Mouse (Mus musculus) A20 (cell line): Measurements from ENCODE around the gene Usp20.
A peak's percentile ranks its signal among the peaks of the same experiment; 100 is the strongest.

ENCODE experiments used
- DNase-seq: peaks from one replicate; pipeline ENCODE4 v3.0.0-alpha.2; 2011; ENCODE audit warnings: low read depth, low spot score

The Usp20 gene

DNA sequence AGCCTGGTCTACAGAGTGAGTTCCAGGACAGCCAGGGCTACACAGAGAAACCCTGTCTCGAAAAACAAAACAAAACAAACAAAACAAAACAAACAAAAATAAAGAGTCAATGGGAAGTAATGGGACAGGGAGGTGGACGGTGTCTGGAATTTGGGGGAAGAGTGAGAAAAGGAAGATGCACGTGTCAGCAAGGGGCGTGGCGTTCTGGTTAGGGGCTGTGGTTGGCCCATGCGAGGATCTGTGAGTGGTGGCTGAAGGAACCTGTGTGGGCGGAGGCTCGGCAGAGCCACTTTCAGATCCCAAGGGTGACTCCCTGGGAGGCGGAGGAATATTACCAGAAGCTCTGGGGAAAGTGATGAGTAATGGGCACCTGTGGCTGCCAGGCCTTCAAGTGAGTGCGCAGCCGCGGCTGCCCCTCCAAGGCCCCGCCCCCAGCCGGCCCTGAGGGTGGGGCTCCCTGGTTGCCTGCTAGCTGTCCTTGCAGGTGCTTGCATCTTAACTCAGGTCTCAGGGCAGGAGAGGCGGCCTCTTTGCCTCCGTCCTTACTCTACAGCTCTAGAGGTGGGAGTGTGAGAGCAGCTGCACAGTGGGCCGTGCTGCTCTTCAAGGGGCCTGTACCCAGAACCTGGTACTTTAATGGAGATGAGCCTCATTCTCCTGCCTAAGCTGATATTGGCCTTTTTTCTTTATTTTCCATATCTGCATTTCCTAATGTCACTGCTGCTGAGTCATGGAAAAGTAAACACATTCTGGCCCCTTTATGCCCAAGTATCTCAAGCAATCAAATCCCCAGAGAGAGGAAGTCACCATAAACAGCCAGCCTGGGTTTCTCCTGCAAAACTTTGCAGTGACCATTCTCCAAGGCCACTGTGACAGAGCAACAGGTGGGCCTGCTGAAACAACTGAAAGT is 3.3 kb downstream of the Usp20 start:
- peak; percentile 85 for DNase-seq

DNA sequence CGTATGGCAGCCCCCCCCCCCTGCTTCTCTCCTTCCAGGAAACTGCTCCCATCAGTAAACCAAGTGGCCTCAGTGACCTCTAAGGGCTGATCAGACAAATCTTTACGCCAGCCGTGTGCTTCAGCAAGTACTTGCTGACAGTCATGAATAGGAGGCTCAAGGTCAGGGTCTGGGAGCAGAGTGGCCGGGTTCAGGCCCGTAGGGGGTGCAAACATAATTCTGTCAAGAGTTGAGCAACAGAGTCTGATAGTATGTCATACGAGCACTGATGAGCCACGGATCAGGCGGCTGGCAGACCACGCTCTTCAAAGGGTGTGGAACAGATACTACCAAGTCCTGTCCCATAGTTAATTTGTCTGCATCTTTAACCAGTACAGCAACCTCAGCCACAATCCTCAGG is 8.1 kb downstream of the Usp20 start:
- DNase-seq = no peak

DNA sequence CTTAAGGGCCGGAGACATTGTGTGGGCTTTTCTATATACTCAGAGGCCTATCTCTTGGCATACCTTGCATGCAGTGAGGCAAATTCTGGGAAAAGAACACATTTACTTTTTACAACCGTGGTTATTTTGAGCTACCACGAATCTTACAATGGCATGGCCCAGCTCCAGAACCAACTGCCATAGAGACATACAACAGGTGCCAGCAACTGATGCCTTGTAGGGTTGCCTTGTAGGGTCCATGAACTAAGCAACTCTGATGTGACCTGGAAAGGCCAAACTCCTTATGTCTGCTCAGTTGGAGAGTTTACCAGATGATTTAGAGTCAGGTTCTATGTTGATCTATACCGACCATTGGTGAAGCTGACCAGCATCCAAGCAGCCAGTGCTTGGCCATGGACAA is 12.8 kb downstream of the Usp20 start:
- DNase-seq = no peak

DNA sequence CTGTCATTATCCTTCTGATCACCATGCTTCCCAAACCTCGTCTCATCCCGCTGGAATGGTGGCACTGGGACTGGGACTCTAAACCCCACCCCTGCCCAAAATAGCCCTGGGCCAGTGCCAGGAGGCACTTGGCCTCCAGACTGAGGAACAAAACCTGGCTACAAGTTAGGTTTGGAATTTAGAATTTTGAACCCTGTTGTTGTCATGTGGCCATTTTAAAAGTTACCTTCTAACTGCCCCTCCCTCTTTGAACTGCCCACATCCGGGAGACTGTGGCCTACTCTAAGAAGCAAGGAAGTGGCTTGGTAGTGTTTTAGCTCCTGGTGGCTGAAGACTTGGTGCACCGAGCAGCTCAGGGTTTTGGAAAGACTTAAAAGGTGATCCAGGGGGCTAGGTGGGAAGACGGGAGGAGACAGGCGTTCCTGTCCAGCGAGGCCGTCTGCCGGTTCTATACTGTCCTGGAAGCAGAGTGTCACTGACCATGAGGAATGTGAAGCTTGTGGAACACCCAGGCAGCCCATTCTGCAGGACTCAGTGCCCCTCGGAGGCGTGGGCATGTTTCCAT is 13.4 kb downstream of the Usp20 start:
- DNase-seq = no peak

DNA sequence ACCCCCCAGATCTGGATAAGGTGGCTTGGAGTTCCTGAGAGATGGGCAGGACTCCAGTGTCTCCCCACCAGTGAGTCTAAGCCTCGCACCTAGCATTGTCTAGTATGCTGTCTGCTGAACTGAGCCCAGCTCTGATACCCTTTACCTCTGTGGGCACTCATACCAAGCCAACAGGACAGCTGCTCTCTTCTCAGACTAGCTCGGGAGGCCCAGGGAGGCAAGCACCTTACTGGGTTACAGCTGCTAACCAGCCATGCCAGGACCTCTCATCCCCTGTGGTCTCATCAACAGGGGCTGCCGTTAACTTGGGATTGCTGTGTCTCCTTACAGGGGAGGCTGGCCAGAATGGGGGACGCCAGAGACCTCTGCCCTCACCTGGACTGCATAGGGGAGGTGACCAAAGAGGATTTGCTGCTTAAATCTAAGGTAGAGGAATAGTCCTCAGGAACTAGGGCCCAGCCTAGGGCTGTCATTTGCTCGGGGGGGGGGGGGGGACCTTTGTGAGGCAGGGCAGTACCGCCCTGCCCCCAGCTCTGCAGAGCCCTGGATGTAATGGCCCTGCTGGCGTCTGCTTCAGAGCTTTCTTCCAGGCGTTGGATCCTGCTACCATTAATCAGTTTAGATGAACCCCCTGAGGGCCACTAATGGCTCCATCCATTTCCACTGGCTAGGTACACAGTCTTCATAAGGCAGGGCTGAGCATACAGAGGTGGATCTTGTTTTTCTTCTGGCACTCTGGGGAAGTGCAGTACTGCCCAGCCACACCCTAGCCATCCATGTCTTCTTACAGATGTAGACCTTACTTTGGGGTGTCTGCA is 16.6 kb downstream of the Usp20 start:
- no peak for DNase-seq

- no peak for DNase-seq
These were observed 20.8 kb downstream of the Usp20 start for GRCm38 (mm10) chr2:31002857-31003256.

DNA sequence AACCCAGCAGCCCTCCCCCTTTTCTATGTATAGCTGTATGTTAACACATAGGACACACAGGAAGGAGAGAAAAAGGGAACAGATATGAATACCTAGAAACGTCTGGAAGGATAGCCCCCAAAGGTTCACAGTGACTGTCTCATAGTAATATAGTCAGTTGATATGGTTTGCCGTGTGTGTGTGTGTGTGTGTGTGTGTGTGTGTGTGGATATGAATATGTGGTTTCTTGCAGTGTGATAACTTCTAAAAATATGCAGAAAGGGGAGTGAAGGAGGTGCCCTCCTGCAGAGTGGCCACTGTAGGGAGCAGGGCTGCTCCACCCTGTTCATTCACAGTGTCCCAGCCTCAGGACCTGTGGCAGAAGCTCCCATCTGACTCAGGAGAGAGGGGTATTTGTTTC is 23.4 kb downstream of the Usp20 start:
- DNase-seq = no peak

DNA sequence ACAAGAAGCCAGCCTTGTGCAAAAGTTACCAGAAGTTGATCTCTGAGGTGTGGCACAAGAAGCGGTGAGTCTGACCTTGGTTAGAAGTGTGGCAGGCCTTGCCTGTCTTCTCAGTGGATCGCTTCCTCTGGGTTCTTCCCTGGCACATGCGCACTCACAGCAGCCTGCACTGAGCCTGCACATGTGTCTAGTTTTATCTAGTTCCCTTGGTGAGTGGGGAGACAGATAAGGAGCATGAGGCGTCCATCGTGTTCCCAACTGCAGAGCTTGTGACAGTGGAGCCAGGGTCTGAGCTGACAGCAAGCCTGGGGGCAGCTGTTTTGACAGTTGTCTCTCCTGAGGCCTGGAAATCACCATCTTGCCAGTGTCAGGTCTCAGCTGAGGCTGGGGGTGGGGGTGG is 24.4 kb downstream of the Usp20 start:
- no peak for DNase-seq

DNA sequence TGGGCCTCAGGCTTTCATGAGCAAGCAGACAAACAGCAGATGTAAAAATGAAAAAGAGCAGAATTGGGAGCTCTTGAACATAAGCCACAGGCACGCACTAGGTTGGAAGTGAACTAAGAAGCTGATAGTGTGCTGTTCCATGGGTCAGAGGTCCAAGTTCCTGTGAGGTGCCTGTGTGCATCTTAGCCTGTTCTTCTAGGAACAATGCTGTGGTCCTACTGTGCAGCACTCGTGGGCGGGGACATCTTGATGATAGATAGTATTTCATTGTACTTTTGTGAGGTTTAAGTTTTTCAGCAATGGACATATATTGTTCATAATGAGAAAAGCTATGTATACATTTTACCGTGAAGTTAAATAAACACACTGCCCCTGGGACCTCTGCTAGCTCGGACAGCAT is 25.1 kb downstream of the Usp20 start:
- no peak for DNase-seq

GRCm38 (mm10) chr2:31013371-31014120 is 31.5 kb downstream of the Usp20 start:
- DNase-seq = no peak

- no peak for DNase-seq
These were observed 35.7 kb downstream of the Usp20 start for GRCm38 (mm10) chr2:31017625-31018317.

DNA sequence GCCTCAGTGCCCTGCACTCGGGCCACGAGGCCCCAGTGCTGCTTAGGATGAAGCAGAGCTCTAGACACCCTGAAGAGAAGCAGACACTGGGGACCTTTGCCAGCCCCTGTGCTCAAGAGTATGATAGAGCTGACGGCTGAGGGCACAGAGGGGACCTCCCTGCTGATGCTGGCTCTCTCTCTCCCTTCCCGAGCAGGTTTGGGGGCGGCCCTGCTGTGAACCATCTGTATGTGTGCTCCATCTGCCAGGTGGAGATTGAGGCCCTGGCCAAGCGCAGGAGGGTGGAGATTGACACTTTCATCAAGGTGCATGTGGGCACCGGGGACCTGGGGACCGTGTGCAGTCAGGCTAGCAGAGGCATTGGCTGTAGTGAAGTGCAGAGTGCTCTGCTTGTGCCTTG is 36.4 kb downstream of the Usp20 start:
- DNase-seq = no peak

- no peak for DNase-seq
These were observed 36.9 kb downstream of the Usp20 start for GRCm38 (mm10) chr2:31019011-31019410.

DNA sequence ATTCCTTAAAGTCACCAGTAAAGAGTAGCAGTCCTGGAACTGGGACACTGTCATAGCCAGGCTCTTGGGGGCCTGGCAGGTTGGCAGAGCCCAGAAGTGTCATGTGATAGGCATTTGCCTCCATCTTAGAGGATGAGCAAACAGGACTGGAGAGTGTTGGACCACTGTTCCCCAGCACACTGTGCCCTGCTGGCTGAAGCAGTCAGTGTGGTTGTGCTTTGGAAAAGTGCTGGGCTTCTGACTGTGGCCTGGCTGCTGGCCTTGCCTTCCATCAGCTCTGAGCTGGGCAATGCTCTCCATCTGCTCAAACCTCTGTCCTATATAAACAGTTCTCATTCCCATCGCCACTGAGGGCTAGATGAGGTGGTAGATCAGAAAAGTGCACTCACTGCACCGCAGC is 38.1 kb downstream of the Usp20 start:
- no peak for DNase-seq

DNA sequence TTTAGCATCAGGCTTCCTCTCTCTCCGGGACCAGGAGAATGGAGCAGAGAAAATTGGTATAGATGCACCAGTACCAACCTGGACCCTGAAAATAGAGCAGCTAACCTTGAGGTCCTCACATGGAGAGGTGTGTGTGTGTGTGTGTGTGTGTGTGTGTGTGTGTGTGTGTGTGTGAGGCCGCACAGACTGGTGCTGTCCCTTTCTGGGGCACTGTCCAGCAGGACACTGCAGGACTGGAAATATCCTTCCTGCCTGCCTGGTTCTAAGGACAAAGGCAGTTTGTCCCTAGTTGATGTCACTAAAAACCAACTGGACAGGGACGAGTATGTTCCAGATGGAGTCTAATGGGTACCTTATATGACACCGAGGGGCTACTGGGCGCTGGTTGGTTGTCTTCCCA is 41.9 kb downstream of the Usp20 start:
- no peak for DNase-seq

DNA sequence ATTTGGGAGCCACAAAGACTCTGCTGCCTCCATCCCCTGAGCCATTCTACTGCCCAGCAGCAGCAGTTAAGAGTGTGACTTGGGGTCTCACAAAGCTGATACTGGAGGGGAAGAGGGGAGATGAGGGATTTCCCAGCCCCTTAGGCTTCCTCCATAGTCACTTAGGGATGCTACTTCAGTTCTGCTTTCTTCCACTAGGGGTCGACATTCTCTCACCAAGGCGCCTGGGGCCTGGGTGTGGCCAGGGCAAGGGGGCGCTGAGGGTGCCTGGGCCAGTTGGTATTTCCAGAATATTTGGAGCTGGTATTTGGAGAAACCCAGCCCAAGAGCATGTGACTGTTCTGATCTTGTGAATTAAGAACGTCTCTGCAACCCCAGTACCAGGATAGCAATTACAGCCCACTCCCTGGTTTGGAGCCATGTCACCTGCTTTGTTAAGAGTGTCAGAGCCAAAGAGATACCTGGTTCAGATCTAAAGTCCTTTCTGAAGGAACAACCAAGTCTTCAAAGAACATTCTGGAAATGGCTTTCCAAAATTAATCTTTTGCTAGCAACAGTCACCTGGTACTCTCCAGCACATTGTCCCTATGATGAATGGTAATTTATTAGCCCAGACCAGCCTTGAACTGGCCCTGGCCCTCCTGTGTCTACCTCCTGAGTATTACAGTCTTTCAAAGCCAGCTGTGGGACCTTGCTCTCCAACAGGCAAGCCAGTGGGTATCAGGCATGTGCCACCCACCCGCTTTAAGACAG is 42.7 kb downstream of the Usp20 start:
- peak; percentile 71 for DNase-seq

GRCm38 (mm10) chr2:31025458-31025857 is 43.4 kb downstream of the Usp20 start:
- peak; percentile 16 for DNase-seq

GRCm38 (mm10) chr2:31026642-31027041 is 44.6 kb downstream of the Usp20 start:
- no peak for DNase-seq

DNA sequence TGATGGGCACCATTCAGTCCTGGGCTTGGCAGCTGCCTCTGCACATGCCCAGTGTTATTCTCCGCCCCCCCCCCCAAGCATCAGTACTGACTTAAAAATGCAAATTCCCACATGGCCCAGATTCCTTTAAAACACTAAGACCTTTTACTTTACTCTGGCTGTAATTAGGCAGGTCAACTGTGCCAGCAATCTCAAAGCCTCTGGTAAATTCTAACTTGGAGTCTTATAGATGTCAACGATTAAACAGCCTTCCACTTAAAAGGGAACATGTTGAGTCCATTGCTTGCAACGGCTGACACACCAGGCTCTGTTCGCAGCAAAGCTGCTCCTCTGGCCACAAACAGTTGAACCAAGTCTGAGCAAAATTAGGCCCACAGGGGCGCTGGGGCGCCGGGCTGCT is 49.9 kb downstream of the Usp20 start:
- DNase-seq = no peak

- no peak for DNase-seq
These were observed 54.7 kb downstream of the Usp20 start for GRCm38 (mm10) chr2:31036811-31037210.
